Mouse (Mus musculus) gastrocnemius, adult 2 months (tissue): ENCODE results near the gene Tbc1d16. TPM values are rescaled to one million over a fixed set of nuclear protein-coding genes. Genes with fewer than 3 reads are reported as not detected.

ENCODE experiments used
- DNase-seq: peaks from one replicate; pipeline ENCODE4 v3.0.0; 2022
- H3K27ac ChIP-seq: fragments of 200-600 bp; 2 replicates; pipeline ENCODE4 v1.8.1; 2022; ENCODE audit warnings: mild to moderate bottlenecking
- H3K4me3 ChIP-seq: fragments of 200-600 bp; 2 replicates; pipeline ENCODE4 v1.8.1; 2022; ENCODE audit warnings: mild to moderate bottlenecking, moderate library complexity
- CTCF ChIP-seq: fragments of 200-600 bp; IDR thresholded peaks from 2 replicates; pipeline ENCODE4 v1.8.1; 2022; ENCODE audit warnings: antibody characterized with exemption, mild to moderate bottlenecking, moderate library complexity
- intact Hi-C: fragments of 180-260 bp; cut with DNase I; formaldehyde crosslinking; loops from one replicate; pipeline ENCODE4 v1.15.1; 2025
- total RNA-seq, 2 experiments: library from RNA; stranded (reverse); gene quantifications; 2 replicates each; pipeline ENCODE4 v1.2.3; 2021

The Tbc1d16 gene
- total RNA-seq, 2 experiments from 2014 or later, result 30.7 to 36.6 TPM

DNA sequence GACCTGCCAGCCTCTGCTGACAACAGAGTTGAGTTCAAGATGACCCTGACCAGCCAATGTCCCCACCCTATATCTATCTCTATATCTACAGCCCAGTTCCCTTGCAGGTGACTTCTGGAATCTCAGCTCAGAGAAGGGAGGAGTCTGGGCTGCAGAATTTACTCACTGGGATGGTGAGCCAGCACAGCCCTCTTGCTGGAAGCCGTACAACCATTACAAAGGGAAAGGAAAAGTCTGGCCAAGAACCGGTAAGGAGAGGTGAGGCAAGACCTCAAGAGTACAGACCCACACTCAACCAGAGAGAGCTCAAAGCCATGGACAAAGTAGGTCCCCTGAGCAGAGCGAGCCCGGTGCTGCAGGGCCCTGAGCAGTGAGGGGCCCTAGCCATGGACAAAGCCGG lies 36.1 kb downstream of the Tbc1d16 start:
- intact Hi-C loops, result loop anchor here (5.0 kb wide), 1 partner anchor 50 kb away; no protein-coding TSS in a partner anchor
- H3K4me3 ChIP-seq, result no peak overlapping the region
- TF ChIP-seq CTCF, result no peak
- H3K27ac ChIP-seq, result no peak overlapping the region
- DNase-seq, result no peak

DNA sequence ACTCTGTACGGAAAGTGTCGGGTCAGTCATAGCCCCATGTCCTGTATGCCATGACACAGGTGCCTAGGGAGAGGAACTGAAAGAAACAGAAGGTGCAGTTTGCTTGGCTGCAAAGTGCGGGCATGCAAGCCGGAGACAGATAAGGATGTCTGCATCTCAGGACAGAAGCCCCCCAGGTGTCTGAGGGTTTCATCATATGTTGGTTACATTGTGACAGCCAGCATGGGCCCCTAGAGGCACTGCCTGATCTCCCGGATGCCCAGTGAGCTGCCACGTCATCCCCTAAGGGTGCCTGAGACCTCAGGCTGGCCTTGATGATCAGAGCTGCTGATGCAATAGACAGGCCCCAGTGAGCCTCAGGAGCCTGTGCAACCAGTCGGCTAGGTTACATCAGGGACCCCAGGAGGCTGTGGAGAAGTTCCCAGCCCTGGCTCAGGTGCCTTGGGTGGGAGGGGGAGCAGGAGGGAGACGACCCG lies 36.7 kb downstream of the Tbc1d16 start:
- H3K4me3 ChIP-seq, result no peak overlapping the region
- no peak overlapping the region for H3K27ac ChIP-seq
- DNase-seq, result no peak
- intact Hi-C loops, result loop anchor here (2.0 to 5.0 kb wide), 2 partner anchors 49 to 139 kb away; no protein-coding TSS in a partner anchor
- no peak for TF ChIP-seq CTCF

DNA sequence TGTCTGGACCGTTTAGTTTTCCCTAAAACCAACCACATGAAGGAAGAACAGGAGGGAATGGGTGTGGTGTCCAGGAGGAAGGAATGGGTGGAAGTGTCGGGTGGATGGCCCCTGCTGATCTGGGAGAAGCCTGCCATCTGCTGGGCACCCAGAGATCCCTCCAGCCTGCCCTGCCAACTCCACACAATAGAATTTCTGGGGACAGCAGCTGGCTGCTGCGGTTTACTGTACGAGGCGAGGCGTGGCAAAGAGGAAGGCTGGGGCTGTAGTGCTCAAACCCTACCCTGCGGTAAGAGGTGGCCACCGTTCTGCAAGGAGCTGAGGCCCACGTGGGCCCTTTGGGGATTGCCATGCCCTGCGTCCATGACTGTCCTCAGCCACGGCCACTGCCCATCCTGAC lies 37.8 kb downstream of the Tbc1d16 start:
- DNase-seq, result peak; percentile 76
- TF ChIP-seq CTCF, result peak; percentile 86
- intact Hi-C loops, result loop anchor here (1.0 to 5.0 kb wide), 3 partner anchors 48 to 156 kb away; no protein-coding TSS in a partner anchor

DNA sequence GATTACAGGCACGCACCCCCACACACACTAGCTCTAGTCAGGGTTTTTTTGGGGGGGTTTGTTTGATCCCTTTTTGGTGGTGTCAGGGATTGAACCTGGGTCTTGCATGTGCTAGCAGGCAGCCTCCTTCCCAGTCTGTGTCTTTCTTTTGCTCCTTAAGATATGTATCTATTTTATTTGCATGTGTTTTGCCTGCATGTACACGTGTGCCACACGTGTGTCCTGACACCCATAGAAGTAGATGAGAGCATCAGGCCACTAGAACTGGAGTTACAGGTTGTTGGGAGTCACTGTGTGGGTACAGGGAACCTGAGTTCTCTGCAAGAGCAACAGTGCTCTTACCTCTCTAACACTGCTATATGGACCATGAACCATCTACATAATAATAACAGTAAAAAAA lies 39.0 kb downstream of the Tbc1d16 start:
- TF ChIP-seq CTCF, result no peak
- intact Hi-C loops, result loop anchor here (5.0 kb wide), 2 partner anchors 62 to 102 kb away; partner anchors contain the start of gene Cbx4
- DNase-seq, result no peak
- Histone ChIP-seq H3K27ac (no peak overlapping the region), H3K4me3 (no peak overlapping the region)

More for the DNA sequence above, 37.8 kb downstream of the Tbc1d16 start:
- Histone ChIP-seq H3K27ac (no peak overlapping the region), H3K4me3 (no peak overlapping the region)

DNA sequence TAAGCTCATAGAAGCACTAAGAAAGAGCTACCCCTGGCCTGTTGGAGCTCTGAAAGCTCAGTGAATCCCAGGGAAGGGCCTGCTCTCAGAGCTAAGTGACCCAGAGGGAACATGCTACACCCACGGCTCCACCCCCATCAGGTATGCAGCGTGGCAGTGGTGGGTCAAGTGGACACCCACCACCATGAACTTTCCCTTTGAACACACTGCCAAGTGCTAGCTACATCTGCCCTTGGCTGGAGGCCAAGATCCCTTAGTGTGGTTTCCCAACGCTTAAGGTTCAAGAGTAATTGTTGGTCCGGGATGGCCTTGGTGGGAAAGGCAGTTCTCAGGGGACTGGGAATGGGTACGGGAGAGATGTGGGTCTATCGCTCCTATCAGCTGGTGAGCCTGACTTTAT lies 39.9 kb downstream of the Tbc1d16 start:
- Histone ChIP-seq H3K27ac (no peak overlapping the region), H3K4me3 (no peak overlapping the region)
- TF ChIP-seq CTCF, result no peak
- intact Hi-C loops, result loop anchor here (5.0 kb wide), 2 partner anchors 61 to 101 kb away; partner anchors contain the start of gene Cbx4
- DNase-seq, result no peak

DNA sequence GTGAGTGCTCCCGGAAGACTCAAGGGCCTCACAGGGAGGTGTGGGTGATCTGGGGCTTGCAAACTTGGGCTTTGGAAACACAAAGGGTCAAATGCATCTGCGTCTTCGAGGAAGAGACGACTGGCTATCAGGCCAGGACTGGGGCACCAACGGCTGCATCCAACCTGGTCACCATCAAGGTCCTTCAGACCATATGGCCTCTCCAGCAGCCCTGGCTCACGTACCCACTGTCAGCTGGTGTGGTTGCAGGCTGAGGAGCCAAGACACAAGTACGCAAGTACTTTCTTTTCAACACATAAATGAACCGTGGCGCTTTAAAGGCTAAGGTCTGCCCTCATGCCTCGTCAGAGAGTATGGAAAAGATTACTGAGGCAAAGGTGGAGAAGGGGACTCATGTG lies 40.5 kb downstream of the Tbc1d16 start:
- Histone ChIP-seq H3K27ac (no peak overlapping the region), H3K4me3 (no peak overlapping the region)
- intact Hi-C loops, result loop anchor here (5.0 kb wide), 2 partner anchors 60 to 100 kb away; partner anchors contain the start of gene Cbx4
- DNase-seq, result no peak
- no peak for TF ChIP-seq CTCF

DNA sequence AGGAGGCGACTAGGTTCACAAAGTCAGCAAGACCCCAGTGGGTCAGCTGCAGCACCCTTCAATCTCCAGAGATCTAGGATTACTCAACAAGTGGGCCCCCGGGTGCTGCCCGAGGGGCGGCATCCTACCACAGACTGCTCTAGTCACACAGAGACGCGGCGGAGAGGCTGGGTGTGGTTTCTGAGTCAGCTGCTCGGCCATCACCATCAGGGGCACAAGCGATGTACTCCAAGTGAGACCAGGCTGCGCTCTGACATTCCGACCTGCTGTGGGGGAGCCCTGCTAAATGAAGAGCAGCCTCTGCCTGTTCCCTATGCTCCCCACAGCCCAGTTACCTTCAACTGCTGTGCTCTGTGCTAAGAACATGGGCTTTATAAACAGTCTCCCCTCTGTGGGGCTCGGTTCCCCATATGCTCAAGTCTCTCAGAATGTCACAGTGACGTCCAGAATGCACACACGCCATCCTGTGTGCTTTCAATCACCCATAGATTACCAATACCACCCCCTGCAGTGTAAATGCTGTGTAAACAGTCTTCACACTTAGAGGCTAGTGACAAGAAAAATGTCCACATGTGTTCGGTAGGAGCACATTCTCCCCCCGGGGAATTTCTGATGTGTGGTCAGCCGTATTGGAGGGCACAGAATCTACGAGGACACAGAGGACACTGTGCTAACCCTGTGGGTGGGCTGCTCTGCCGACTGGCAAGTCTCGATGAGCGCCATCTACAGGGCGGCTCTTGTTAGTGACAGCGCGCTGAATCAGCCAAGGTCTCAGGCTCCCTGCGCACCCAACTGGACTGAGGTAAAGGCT lies 41.1 kb downstream of the Tbc1d16 start:
- no peak overlapping the region for H3K27ac ChIP-seq
- intact Hi-C loops, result loop anchor here (5.0 kb wide), 2 partner anchors 60 to 100 kb away; partner anchors contain the start of gene Cbx4
- peak; percentile 73 for TF ChIP-seq CTCF
- H3K4me3 ChIP-seq, result no peak overlapping the region
- peak; percentile 70 for DNase-seq

DNA sequence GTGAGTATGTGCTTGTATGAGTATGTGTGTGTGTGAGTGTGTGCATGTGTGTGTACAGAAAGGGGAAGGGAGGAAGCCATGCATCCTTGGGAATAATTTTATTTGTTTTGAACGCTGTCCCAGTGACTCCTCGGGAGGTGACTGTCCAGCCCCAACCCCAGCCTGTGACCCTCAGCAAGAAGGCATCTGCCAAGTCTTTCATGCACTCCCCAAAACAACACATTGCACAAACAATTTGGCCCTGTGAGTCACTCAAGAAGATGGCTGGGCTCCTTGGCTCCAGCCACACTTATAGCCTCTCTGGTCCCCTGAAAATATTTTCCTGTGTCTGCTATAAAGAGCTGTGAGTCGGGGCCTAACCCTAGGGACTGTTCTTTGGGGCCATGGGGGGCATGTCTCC lies 41.9 kb downstream of the Tbc1d16 start:
- no peak for DNase-seq
- intact Hi-C loops, result loop anchor here (5.0 kb wide), 2 partner anchors 59 to 99 kb away; partner anchors contain the start of gene Cbx4
- no peak for TF ChIP-seq CTCF
- H3K4me3 ChIP-seq, result no peak overlapping the region
- no peak overlapping the region for H3K27ac ChIP-seq

DNA sequence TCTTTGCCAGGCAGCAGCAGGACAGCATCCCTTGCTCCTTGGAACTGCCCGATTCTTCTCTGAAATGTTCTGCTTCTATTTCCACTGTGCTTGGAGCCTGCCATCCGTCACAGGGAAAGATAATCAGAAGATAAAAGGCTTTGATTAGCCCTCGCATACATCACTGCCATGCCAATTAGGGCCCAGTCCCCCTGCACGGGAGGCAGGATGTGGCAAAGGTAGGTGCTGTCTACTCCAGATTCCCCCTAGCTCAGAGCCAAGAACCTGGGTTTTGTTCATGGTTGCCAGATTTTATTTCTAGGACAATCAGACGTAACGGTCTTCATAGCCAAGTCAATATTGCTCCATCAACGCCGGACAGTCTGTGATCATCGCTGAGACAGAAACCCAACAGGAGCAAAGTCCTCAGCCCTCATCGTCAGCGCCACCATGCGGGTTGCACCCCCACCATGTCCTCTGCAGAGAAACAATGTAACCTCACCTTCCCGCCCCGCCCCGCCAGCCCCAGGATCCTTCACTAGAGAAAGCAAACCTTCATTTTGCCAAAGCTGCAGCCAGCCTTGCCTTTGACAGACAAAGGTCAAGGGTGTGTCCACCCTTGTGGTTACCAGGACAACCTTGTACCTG lies 44.5 kb downstream of the Tbc1d16 start:
- DNase-seq, result no peak
- TF ChIP-seq CTCF, result no peak
- intact Hi-C loops, result no loop called here
- H3K4me3 ChIP-seq, result no peak overlapping the region
- H3K27ac ChIP-seq, result no peak overlapping the region

DNA sequence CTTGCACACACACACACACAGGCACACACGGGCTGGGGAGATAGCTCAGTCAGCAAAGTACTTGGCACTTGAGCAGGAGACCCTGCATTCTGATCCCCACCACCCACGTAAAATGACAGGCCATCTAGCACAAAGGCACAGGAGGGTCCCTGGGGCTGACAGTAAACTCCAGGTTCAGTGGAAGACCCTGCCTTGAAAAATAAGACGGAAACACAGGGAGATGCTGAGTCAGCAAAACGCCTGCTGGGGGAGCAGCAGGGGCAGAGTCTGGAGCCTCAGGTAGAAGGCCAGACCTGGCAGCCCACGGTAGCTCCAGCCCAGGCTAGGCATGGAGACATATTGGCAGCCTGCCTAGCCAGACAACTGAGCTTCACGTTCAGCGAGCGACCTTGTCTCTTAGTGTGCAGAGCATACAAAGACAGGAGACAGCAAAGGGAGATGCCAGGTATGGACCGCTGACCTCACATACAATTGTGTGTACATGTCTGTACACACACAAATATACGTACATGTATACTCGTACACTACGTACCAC lies 46.4 kb downstream of the Tbc1d16 start:
- no peak overlapping the region for H3K27ac ChIP-seq
- no peak for TF ChIP-seq CTCF
- intact Hi-C loops, result no loop called here

DNA sequence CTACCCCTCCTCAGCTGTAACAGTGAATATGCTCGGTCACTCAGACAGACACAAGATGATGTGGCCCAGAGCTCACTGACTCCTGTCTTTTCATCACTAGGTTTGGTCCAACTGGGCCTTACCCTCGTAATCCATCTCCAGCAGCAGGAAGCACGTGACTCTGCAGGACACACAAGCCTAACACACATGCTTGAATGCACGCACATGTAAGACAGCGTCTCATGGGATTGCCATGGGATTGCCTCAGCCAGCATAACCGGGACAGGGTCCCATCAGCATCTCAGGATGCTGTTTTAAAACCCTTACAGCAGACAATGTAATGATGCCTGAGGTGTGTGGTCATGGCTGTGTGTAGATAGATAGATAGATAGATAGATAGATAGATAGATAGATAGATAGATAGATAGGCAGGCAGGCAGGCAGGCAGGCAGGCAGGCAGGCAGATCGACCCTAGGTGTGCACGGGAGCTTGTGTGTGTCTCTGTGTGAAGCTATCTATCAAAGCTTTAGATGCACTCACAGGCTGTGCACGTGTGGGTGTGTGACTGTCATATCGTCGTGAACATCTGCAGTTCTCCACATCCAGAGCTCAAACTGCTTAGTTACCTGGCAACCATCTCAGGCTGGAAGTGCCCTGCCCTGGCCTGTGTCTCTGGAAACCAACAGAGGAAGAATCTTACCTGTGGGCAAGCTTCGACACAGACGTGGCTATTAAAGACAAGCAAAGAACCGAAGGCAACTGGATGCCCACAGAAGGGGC lies 47.3 kb downstream of the Tbc1d16 start:
- Histone ChIP-seq H3K27ac (no peak overlapping the region), H3K4me3 (no peak overlapping the region)
- intact Hi-C loops, result no loop called here
- DNase-seq, result no peak
- TF ChIP-seq CTCF, result no peak

More for the DNA sequence above, 46.4 kb downstream of the Tbc1d16 start:
- H3K4me3 ChIP-seq, result no peak overlapping the region
- DNase-seq, result no peak

DNA sequence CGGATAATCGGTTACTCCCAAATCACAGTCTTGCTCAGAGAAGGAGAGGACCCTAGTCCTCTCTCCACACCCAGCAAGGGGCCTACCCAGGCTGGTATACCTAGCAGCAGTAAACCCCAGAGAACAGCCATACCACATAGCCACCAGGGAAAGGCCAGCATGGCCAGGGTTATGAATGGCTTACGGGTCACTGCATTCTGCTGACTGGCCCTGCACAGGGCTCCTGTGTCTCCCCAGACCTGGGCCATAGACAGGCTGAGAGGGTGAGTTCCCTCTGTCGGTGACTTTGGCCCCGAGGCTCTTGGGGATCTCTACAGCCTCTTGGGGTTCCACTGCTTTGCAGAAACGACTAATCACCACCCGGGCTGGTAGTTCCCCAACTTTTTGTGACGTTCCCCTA lies 50.0 kb downstream of the Tbc1d16 start:
- H3K4me3 ChIP-seq, result no peak overlapping the region
- intact Hi-C loops, result no loop called here
- no peak for DNase-seq
- no peak for TF ChIP-seq CTCF
- no peak overlapping the region for H3K27ac ChIP-seq
